Mouse (Mus musculus) C2C12 (cell line): ENCODE measurements around the gene Smarca4. TPM values are rescaled to one million over a fixed set of nuclear protein-coding genes. Genes with fewer than 3 reads are reported as not detected.
"Not testable (repeated sequence)": the region's sequence is repeated elsewhere in the genome, so short reads cannot be mapped to it uniquely, and the experiment has no call there.

Experiments used
- H3K27me3 ChIP-seq: one replicate; pipeline ENCODE4 v1.6.1; 2011; ENCODE audit not compliant: control insufficient read depth, insufficient read depth, insufficient read length
- H3K36me3 ChIP-seq: one replicate; pipeline ENCODE4 v1.6.1; 2011; ENCODE audit not compliant: control insufficient read depth, insufficient read depth
- H3K4me3 ChIP-seq: one replicate; pipeline ENCODE4 v1.5.1; 2011; ENCODE audit warnings: mild to moderate bottlenecking, control low read depth; ENCODE audit not compliant: poor library complexity, insufficient read depth, severe bottlenecking
- H3K79me2 ChIP-seq: one replicate; pipeline ENCODE4 v1.6.1; 2011; ENCODE audit not compliant: control insufficient read depth, insufficient read depth
- H3K79me3 ChIP-seq: one replicate; pipeline ENCODE4 v1.6.1; 2011; ENCODE audit warnings: low read depth, control low read depth
- H3ac ChIP-seq: one replicate; pipeline ENCODE3; 2011; ENCODE audit warnings: low read depth; ENCODE audit not compliant: control insufficient read depth, insufficient read length
- CEBPB ChIP-seq: IDR thresholded peaks from one replicate; pipeline ENCODE4 v1.6.1; 2011; ENCODE audit warnings: low read depth, mild to moderate bottlenecking, control low read depth, moderate library complexity
- CTCF ChIP-seq: IDR thresholded peaks from one replicate; pipeline ENCODE4 v1.5.1; 2011; ENCODE audit not compliant: control insufficient read depth, insufficient read depth, insufficient read length
- FOSL1 ChIP-seq: IDR thresholded peaks from one replicate; pipeline ENCODE4 v1.8.0; 2011; ENCODE audit warnings: mild to moderate bottlenecking, low read length; ENCODE audit not compliant: poor library complexity, insufficient read depth, severe bottlenecking
- MAX ChIP-seq: IDR thresholded peaks from one replicate; pipeline ENCODE4 v1.6.1; 2011; ENCODE audit warnings: mild to moderate bottlenecking, control low read depth
- MYOD1 ChIP-seq: IDR thresholded peaks from one replicate; pipeline ENCODE4 v1.6.1; 2011; ENCODE audit warnings: low read depth; ENCODE audit not compliant: control insufficient read depth, insufficient read length
- MYOG ChIP-seq: IDR thresholded peaks from one replicate; pipeline ENCODE4 v1.6.1; 2011; ENCODE audit not compliant: control insufficient read depth, insufficient read length; ENCODE audit errors: extremely low read depth
- USF1 ChIP-seq: IDR thresholded peaks from one replicate; pipeline ENCODE4 v1.6.1; 2011; ENCODE audit warnings: low read depth, mild to moderate bottlenecking, control low read depth, moderate library complexity
- polyA plus RNA-seq: library from polyadenylated mRNA; unstranded; fragments of >200 nt; fragmentation: generic; extraction: Trizol; gene quantifications from one replicate; pipeline ENCODE4 v1.2.1, GENCODE M21; 2012; ENCODE audit warnings: missing spikeins

The Smarca4 gene
- polyA plus RNA-seq, 1 experiment: 72.2 TPM

GRCm38 (mm10) chr9:21690031-21690430 is 74.1 kb downstream of the Smarca4 start:
- H3K4me3 ChIP-seq: no peak overlapping the region
- no peaks in the 10 kb centered on the region for H3K79me3 ChIP-seq
- H3K36me3 ChIP-seq: peaks cover 59% of the 10 kb centered on the region
- peaks cover 7% of the 10 kb centered on the region for H3K79me2 ChIP-seq
- H3K27me3 ChIP-seq: no peaks in the 10 kb centered on the region
- H3ac ChIP-seq: no peak overlapping the region
- no peak for TF ChIP-seq MYOG
- TF ChIP-seq FOSL1: no peak
- no peak for TF ChIP-seq MAX
- no peak for TF ChIP-seq CTCF

- peaks cover 53% of the 10 kb centered on the region for H3K36me3 ChIP-seq
These were observed 75.9 kb downstream of the Smarca4 start for GRCm38 (mm10) chr9:21691862-21692261.

DNA sequence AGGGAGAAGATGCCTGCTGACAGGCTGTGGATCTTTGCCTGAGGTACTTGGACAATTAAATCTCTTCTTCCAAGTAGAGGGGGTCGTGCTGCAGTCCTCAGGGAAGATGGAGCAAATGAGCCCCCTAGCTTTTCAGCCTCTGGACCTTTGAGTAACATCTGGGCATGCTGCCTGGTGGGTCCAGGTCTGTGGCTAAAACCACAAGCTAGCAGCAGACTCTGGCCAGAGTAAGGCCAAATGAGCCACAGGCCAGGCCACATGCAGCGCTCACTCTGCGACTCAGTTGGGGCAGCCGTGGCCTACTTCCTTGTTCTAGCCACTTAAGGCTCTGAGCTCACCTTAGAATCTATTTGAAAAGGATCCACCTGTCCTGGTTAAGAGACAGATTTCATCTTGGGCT is 76.5 kb downstream of the Smarca4 start:
- Histone ChIP-seq H3ac (no peak overlapping the region), H3K27me3 (no peaks in the 10 kb centered on the region), H3K79me3 (no peaks in the 10 kb centered on the region), H3K4me3 (no peak overlapping the region), H3K79me2 (peaks cover 7% of the 10 kb centered on the region), H3K36me3 (peaks cover 46% of the 10 kb centered on the region)
- TF ChIP-seq USF1 (no peak), FOSL1 (no peak), MYOG (no peak), MYOD1 (no peak), CEBPB (no peak), CTCF (no peak), MAX (no peak)

More at GRCm38 (mm10) chr9:21691862-21692261, 75.9 kb downstream of the Smarca4 start:
- H3K27me3 ChIP-seq: no peaks in the 10 kb centered on the region
- peaks cover 7% of the 10 kb centered on the region for H3K79me2 ChIP-seq
- H3K4me3 ChIP-seq: no peak overlapping the region
- TF ChIP-seq MYOG (no peak), CTCF (peak; percentile 45), USF1 (no peak), MYOD1 (no peak)
- H3ac ChIP-seq: no peak overlapping the region
- no peaks in the 10 kb centered on the region for H3K79me3 ChIP-seq

GRCm38 (mm10) chr9:21694071-21694470 is 78.1 kb downstream of the Smarca4 start:
- Histone ChIP-seq H3K36me3 (peaks cover 39% of the 10 kb centered on the region), H3K79me3 (no peaks in the 10 kb centered on the region), H3K79me2 (peaks cover 5% of the 10 kb centered on the region), H3ac (no peak overlapping the region), H3K27me3 (no peaks in the 10 kb centered on the region), H3K4me3 (no peak overlapping the region)
- TF ChIP-seq MYOD1 (no peak), CTCF (no peak), USF1 (no peak), CEBPB (no peak), MAX (no peak), FOSL1 (no peak), MYOG (no peak)

GRCm38 (mm10) chr9:21695229-21695792 is 79.3 kb downstream of the Smarca4 start:
- Histone ChIP-seq H3K4me3 (no peak overlapping the region), H3ac (no peak overlapping the region), H3K79me2 (no peaks in the 10 kb centered on the region), H3K79me3 (no peaks in the 10 kb centered on the region), H3K27me3 (no peaks in the 10 kb centered on the region), H3K36me3 (peaks cover 44% of the 10 kb centered on the region)
- TF ChIP-seq USF1: no peak
- TF ChIP-seq CTCF: no peak
- TF ChIP-seq MYOD1: no peak
- no peak for TF ChIP-seq FOSL1
- TF ChIP-seq CEBPB: no peak
- TF ChIP-seq MAX: no peak
- no peak for TF ChIP-seq MYOG

DNA sequence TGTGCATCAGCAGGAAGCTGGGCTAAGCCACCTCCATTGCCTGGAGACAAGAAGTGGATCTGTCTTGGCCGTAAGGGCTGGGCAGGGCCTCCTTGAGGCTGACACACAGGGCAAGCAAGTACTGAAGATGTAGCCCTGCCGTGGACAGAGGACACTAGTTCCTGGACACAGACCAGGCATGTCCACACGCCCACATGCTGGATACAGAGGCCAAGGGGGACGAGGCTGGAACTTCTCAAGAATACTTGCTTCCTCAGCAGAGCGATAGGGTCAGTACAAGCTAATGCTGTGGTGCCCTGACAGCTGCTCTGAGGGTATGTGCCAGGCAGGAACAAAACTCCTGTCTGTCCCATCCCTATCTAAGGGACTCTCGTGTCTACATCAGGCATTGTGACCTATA is 81.2 kb downstream of the Smarca4 start:
- peaks cover 49% of the 10 kb centered on the region for H3K36me3 ChIP-seq
- TF ChIP-seq FOSL1 (no peak), USF1 (no peak), MYOD1 (no peak)

GRCm38 (mm10) chr9:21699280-21699679 is 83.3 kb downstream of the Smarca4 start:
- peaks cover 55% of the 10 kb centered on the region for H3K36me3 ChIP-seq
- not testable (repeated sequence) for H3K79me3 ChIP-seq, H3K79me2 ChIP-seq

More for the DNA sequence above, 81.2 kb downstream of the Smarca4 start:
- Histone ChIP-seq H3K27me3 (no peaks in the 10 kb centered on the region), H3K79me3 (no peaks in the 10 kb centered on the region), H3ac (no peak overlapping the region), H3K4me3 (no peak overlapping the region), H3K79me2 (no peaks in the 10 kb centered on the region)

More at GRCm38 (mm10) chr9:21699280-21699679, 83.3 kb downstream of the Smarca4 start:
- not testable (repeated sequence) for H3ac ChIP-seq, H3K27me3 ChIP-seq, H3K4me3 ChIP-seq
